ENCODE assay signal across 7 mouse cellular contexts in the genomic region with DNA sequence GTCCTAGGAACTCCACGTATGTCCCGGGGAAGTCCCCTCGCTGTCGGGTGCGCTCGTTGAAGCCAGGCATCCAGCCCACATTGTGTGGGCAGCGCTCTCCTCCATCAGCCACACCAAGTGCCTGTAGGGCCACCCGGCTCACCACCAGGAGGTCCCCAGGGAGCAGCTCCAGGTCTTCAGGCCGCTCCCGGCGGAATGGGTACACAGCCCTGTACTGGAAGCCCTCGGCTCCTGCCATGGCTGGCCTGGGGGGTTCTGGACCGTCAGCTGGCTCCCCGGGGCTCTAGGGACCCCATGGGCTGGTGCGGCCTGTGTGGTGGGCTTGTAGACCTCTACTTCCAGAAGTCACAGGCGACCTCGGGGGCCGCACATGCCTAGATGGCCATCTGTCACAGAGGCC. TPM values are rescaled to one million over a fixed set of nuclear protein-coding genes. Genes with fewer than 3 reads are reported as not detected.
DNase-seq lines count a peak whose midpoint lies in the region; ATAC-seq and TF ChIP-seq lines count a peak whose summit lies in the region.

No protein-coding gene starts in this region.

- intact Hi-C loops in left cerebral cortex, postnatal 25 days (cut with DNase I): no loop called here

- H3K9me3 ChIP-seq in kidney, embryonic 15.5 days (replicated peaks): no peaks in the 10 kb centered on the region
- H3K9me3 ChIP-seq in embryonic facial prominence, embryonic 12.5 days: no peaks in the 10 kb centered on the region
- no peaks in the 10 kb centered on the region for H3K9me3 ChIP-seq in forebrain, postnatal 0 days (ENCODE audit: low read length)
- no peaks in the 10 kb centered on the region for H3K9me3 ChIP-seq in midbrain, embryonic 15.5 days

- 93% methylated on average over 18 of the region's 18 CpGs for WGBS in kidney, embryonic 15.5 days
- WGBS in embryonic facial prominence, embryonic 12.5 days: 93% methylated on average over 18 of the region's 18 CpGs
- 95% methylated on average over 18 of the region's 18 CpGs for WGBS in forebrain, postnatal 0 days
- WGBS in midbrain, embryonic 15.5 days: 95% methylated on average over 18 of the region's 18 CpGs

- H3K27me3 ChIP-seq in kidney, embryonic 15.5 days: no peaks in the 10 kb centered on the region
- no peaks in the 10 kb centered on the region for H3K27me3 ChIP-seq in embryonic facial prominence, embryonic 12.5 days
- H3K27me3 ChIP-seq in forebrain, postnatal 0 days (ENCODE audit: insufficient read depth, low read length): no peaks in the 10 kb centered on the region
- H3K27me3 ChIP-seq in midbrain, embryonic 15.5 days (replicated peaks): no peaks in the 10 kb centered on the region

- peaks cover 54% of the 10 kb centered on the region for H3K4me1 ChIP-seq in kidney, embryonic 15.5 days
- H3K4me1 ChIP-seq in embryonic facial prominence, embryonic 12.5 days: peaks cover 40% of the 10 kb centered on the region
- H3K4me1 ChIP-seq in forebrain, postnatal 0 days (ENCODE audit: insufficient read depth): peaks cover 22% of the 10 kb centered on the region
- H3K4me1 ChIP-seq in midbrain, embryonic 15.5 days: peaks cover 48% of the 10 kb centered on the region

- TF ChIP-seq CTCF in forebrain, postnatal 0 days (IDR thresholded peaks at IDR 0.05; ENCODE audit: low read depth): no peak

- no peak for DNase-seq in kidney, adult 18-20 months
- DNase-seq in forebrain, postnatal 0 days: no peak
- DNase-seq in layer of hippocampus, adult 9-11 months: no peak
- DNase-seq in left cerebral cortex, postnatal 25 days (ENCODE audit: low spot score in 2 of 2): no peak

- no peak for ATAC-seq in kidney, embryonic 15.5 days (replicated peaks; ENCODE audit: low FRiP score)
- no peak for ATAC-seq in embryonic facial prominence, embryonic 12.5 days (ENCODE audit: insufficient number of reproducible peaks, insufficient read depth, low FRiP score, low TSS enrichment)
- no peak for ATAC-seq in forebrain, postnatal 0 days
- no peak for ATAC-seq in midbrain, embryonic 15.5 days (replicated peaks)

- H3K36me3 ChIP-seq in kidney, embryonic 15.5 days: peaks cover 70% of the 10 kb centered on the region
- peaks cover 64% of the 10 kb centered on the region for H3K36me3 ChIP-seq in embryonic facial prominence, embryonic 12.5 days
- H3K36me3 ChIP-seq in forebrain, postnatal 0 days (ENCODE audit: insufficient read depth): peaks cover 64% of the 10 kb centered on the region
- peaks cover 28% of the 10 kb centered on the region for H3K36me3 ChIP-seq in midbrain, embryonic 15.5 days (replicated peaks)

- no peak overlapping the region for H3K27ac ChIP-seq in kidney, embryonic 15.5 days
- H3K27ac ChIP-seq in embryonic facial prominence, embryonic 12.5 days: no peak overlapping the region
- H3K27ac ChIP-seq in forebrain, postnatal 0 days (ENCODE audit: low read depth, low read length): no peak overlapping the region
- no peak overlapping the region for H3K27ac ChIP-seq in midbrain, embryonic 15.5 days

- no peak overlapping the region for H3K4me2 ChIP-seq in kidney, embryonic 15.5 days
- H3K4me2 ChIP-seq in embryonic facial prominence, embryonic 12.5 days (replicated peaks): peak overlapping the region; percentile 88; the same call in 1 of the 2 replicates
- 0 out of 2 replicates have a peak overlapping the region, but pooled peaks have one; percentile 86 for H3K4me2 ChIP-seq in forebrain, postnatal 0 days (ENCODE audit: low read depth)
- H3K4me2 ChIP-seq in midbrain, embryonic 15.5 days: peak overlapping the region; percentile 87; the same call in 1 of the 2 replicates

- H3K9ac ChIP-seq in kidney, embryonic 15.5 days: peak overlapping the region; percentile 88; the same call in 1 of the 2 replicates
- H3K9ac ChIP-seq in embryonic facial prominence, embryonic 12.5 days: peak overlapping the region; percentile 34; the same call in 1 of the 2 replicates
- peak overlapping the region; percentile 100 for H3K9ac ChIP-seq in forebrain, postnatal 0 days
- H3K9ac ChIP-seq in midbrain, embryonic 15.5 days: 0 out of 2 replicates have a peak overlapping the region, but pooled peaks have one; percentile 8

- H3K4me3 ChIP-seq in kidney, embryonic 15.5 days (replicated peaks): 0 out of 2 replicates have a peak overlapping the region, but pooled peaks have one; percentile 77
- H3K4me3 ChIP-seq in embryonic facial prominence, embryonic 12.5 days: peak overlapping the region; percentile 6; the same call in 1 of the 2 replicates
- no peak overlapping the region for H3K4me3 ChIP-seq in forebrain, postnatal 0 days (ENCODE audit: low read depth, low read length)
- H3K4me3 ChIP-seq in midbrain, embryonic 15.5 days: no peak overlapping the region

RNA-seq across cellular contexts. Expression of gene Pik3r2, which starts 1.8 kb away (rescaled TPM):
- 58.0 and 66.9 TPM in 2 replicates for polyA plus RNA-seq in kidney, embryonic 15.5 days (2015; fragmentation: Nextera tagmentation; extraction: Ambion mirVana)
- polyA plus RNA-seq in embryonic facial prominence, embryonic 12.5 days (2016; fragmentation: Nextera tagmentation; extraction: Ambion mirVana): 76.8 and 78.0 TPM in 2 replicates
- 160 and 170 TPM in 2 replicates for total RNA-seq in forebrain, postnatal 0 days (2014; rRNA removed)
- 147 and 153 TPM in 2 replicates for polyA plus RNA-seq in forebrain, postnatal 0 days (2015; fragmentation: Nextera tagmentation; extraction: Ambion mirVana)
- polyA plus RNA-seq in midbrain, embryonic 15.5 days (2015; fragmentation: Nextera tagmentation; extraction: Ambion mirVana): 113 TPM in 2 replicates
- 100 to 1,000 TPM; 150 to 152 TPM for total RNA-seq in left cerebral cortex, postnatal 25 days (2021)

RNA-seq across cellular contexts. Expression of gene Mpv17l2, which starts 14.0 kb away (rescaled TPM):
- polyA plus RNA-seq in kidney, embryonic 15.5 days (2015; fragmentation: Nextera tagmentation; extraction: Ambion mirVana): 46.1 and 48.1 TPM in 2 replicates
- polyA plus RNA-seq in embryonic facial prominence, embryonic 12.5 days (2016; fragmentation: Nextera tagmentation; extraction: Ambion mirVana): 32.7 and 35.7 TPM in 2 replicates
- 33.7 and 39.9 TPM in 2 replicates for total RNA-seq in forebrain, postnatal 0 days (2014; rRNA removed)
- 60.4 and 61.9 TPM in 2 replicates for polyA plus RNA-seq in forebrain, postnatal 0 days (2015; fragmentation: Nextera tagmentation; extraction: Ambion mirVana)
- 36.6 and 38.4 TPM in 2 replicates for polyA plus RNA-seq in midbrain, embryonic 15.5 days (2015; fragmentation: Nextera tagmentation; extraction: Ambion mirVana)
- total RNA-seq in left cerebral cortex, postnatal 25 days (2021): 10 to 100 TPM; 34.5 to 43.2 TPM

RNA-seq across cellular contexts. Expression of gene Rab3a, which starts 20.3 kb away (rescaled TPM):
- polyA plus RNA-seq in kidney, embryonic 15.5 days (2015; fragmentation: Nextera tagmentation; extraction: Ambion mirVana): 15.5 and 18.6 TPM in 2 replicates
- polyA plus RNA-seq in embryonic facial prominence, embryonic 12.5 days (2016; fragmentation: Nextera tagmentation; extraction: Ambion mirVana): 27.0 and 27.6 TPM in 2 replicates
- total RNA-seq in forebrain, postnatal 0 days (2014; rRNA removed): 450 and 499 TPM in 2 replicates
- polyA plus RNA-seq in forebrain, postnatal 0 days (2015; fragmentation: Nextera tagmentation; extraction: Ambion mirVana): 632 and 673 TPM in 2 replicates
- 473 and 487 TPM in 2 replicates for polyA plus RNA-seq in midbrain, embryonic 15.5 days (2015; fragmentation: Nextera tagmentation; extraction: Ambion mirVana)
- 100 to 1,000 TPM; 830 to 904 TPM for total RNA-seq in left cerebral cortex, postnatal 25 days (2021)

RNA-seq across cellular contexts. Expression of gene Mast3, which starts 30.1 kb away (rescaled TPM):
- 12.9 and 18.1 TPM in 2 replicates for polyA plus RNA-seq in kidney, embryonic 15.5 days (2015; fragmentation: Nextera tagmentation; extraction: Ambion mirVana)
- 13.7 and 13.9 TPM in 2 replicates for polyA plus RNA-seq in embryonic facial prominence, embryonic 12.5 days (2016; fragmentation: Nextera tagmentation; extraction: Ambion mirVana)
- 26.2 and 60.0 TPM in 2 replicates for total RNA-seq in forebrain, postnatal 0 days (2014; rRNA removed)
- 20.3 and 25.2 TPM in 2 replicates for polyA plus RNA-seq in forebrain, postnatal 0 days (2015; fragmentation: Nextera tagmentation; extraction: Ambion mirVana)
- polyA plus RNA-seq in midbrain, embryonic 15.5 days (2015; fragmentation: Nextera tagmentation; extraction: Ambion mirVana): 26.4 and 26.9 TPM in 2 replicates
- total RNA-seq in left cerebral cortex, postnatal 25 days (2021): 100 to 1,000 TPM; 298 to 350 TPM

RNA-seq across cellular contexts. Expression of gene Il12rb1, which starts 33.5 kb away (rescaled TPM):
- 0.09 and 0.12 TPM in 2 replicates for polyA plus RNA-seq in kidney, embryonic 15.5 days (2015; fragmentation: Nextera tagmentation; extraction: Ambion mirVana)
- polyA plus RNA-seq in embryonic facial prominence, embryonic 12.5 days (2016; fragmentation: Nextera tagmentation; extraction: Ambion mirVana): 0.13 TPM in 1 of 2 replicates, not detected in the other
- 0.05 TPM in 1 of 2 replicates, not detected in the other for total RNA-seq in forebrain, postnatal 0 days (2014; rRNA removed)
- polyA plus RNA-seq in forebrain, postnatal 0 days (2015; fragmentation: Nextera tagmentation; extraction: Ambion mirVana): not detected in 2 replicates
- 0.10 and 0.36 TPM in 2 replicates for polyA plus RNA-seq in midbrain, embryonic 15.5 days (2015; fragmentation: Nextera tagmentation; extraction: Ambion mirVana)
- under 1 TPM; 0.80 to 0.83 TPM for total RNA-seq in left cerebral cortex, postnatal 25 days (2021)

Comparison
In these comparisons a context has a peak if more than half of its experiments do, and no peak if none do; other contexts are left out.
1. H3K4me3 ChIP-seq: peak in kidney, embryonic 15.5 days (single experiment) and embryonic facial prominence, embryonic 12.5 days (single experiment); none in forebrain, postnatal 0 days (single experiment) and midbrain, embryonic 15.5 days (single experiment).
2. H3K9ac ChIP-seq: peak in every context shown above with its lines; median percentile 100 in forebrain, postnatal 0 days; 88 in kidney, embryonic 15.5 days; 34 in embryonic facial prominence, embryonic 12.5 days; 8 in midbrain, embryonic 15.5 days.
3. RNA of gene Rab3a, which starts 20.3 kb away (polyA plus RNA-seq): 632 to 673 TPM in forebrain, postnatal 0 days and 473 to 487 TPM in midbrain, embryonic 15.5 days; 27.0 to 27.6 TPM in embryonic facial prominence, embryonic 12.5 days and 15.5 to 18.6 TPM in kidney, embryonic 15.5 days; every median in the first group is over 10 times any median in the second.